Mouse (Mus musculus): ENCODE results near the gene Vps41.

The Vps41 gene

GRCm38 (mm10) chr13:18875321-18875720 lies 158.2 kb downstream of the Vps41 start:
- DNase-seq: no peak

GRCm38 (mm10) chr13:18892910-18893309 lies 175.8 kb downstream of the Vps41 start:
- no peak for DNase-seq

GRCm38 (mm10) chr13:18896789-18897188 lies 179.7 kb downstream of the Vps41 start:
- no peak for DNase-seq

- DNase-seq: no peak
Observed at GRCm38 (mm10) chr13:18903623-18904022, 186.5 kb downstream of the Vps41 start.

GRCm38 (mm10) chr13:18914774-18915173 lies 197.7 kb downstream of the Vps41 start:
- no peak for DNase-seq
